Mouse (Mus musculus) hindbrain, embryonic 14.5 days (tissue): ENCODE measurements around the gene Anxa6. TPM values are rescaled to one million over a fixed set of nuclear protein-coding genes. Genes with fewer than 3 reads are reported as not detected.

Experiments
- ATAC-seq: fragments of 200-750 bp; cut with Nextera tagmentation; 2 replicates; pipeline ENCODE4 v1.8.0; 2017; ENCODE audit warnings: moderate number of reproducible peaks, mild to moderate bottlenecking, moderate TSS enrichment, moderate library complexity; ENCODE audit not compliant: low FRiP score
- DNase-seq: peaks from one replicate; pipeline ENCODE4 v3.0.0-alpha.2; 2015; ENCODE audit warnings: low spot score
- H3K27ac ChIP-seq: fragments of 300-500 bp; sonication (generic); 2 replicates; pipeline ENCODE4 v1.5.1; 2014; ENCODE audit warnings: mild to moderate bottlenecking, moderate library complexity
- H3K27me3 ChIP-seq: fragments of 300-500 bp; sonication (generic); 2 replicates; pipeline ENCODE4 v1.6.1; 2014; ENCODE audit warnings: mild to moderate bottlenecking, low read length, mixed read lengths; ENCODE audit not compliant: control insufficient read depth, insufficient read depth
- H3K36me3 ChIP-seq: fragments of 300-500 bp; sonication (generic); replicated peaks from 2 replicates; pipeline ENCODE4 v1.6.1; 2014; ENCODE audit not compliant: control insufficient read depth, insufficient read depth
- H3K4me1 ChIP-seq: fragments of 300-500 bp; sonication (generic); replicated peaks from 2 replicates; pipeline ENCODE4 v1.6.1; 2014; ENCODE audit warnings: antibody characterized with exemption, low read length, mixed read lengths; ENCODE audit not compliant: control insufficient read depth, insufficient read depth
- H3K4me2 ChIP-seq: fragments of 300-500 bp; sonication (generic); replicated peaks from 2 replicates; pipeline ENCODE4 v1.6.1; 2014; ENCODE audit warnings: mild to moderate bottlenecking, moderate library complexity
- H3K4me3 ChIP-seq: fragments of 300-500 bp; sonication (generic); replicated peaks from 2 replicates; pipeline ENCODE4 v1.5.1; 2014; ENCODE audit warnings: mild to moderate bottlenecking, low read length
- H3K9ac ChIP-seq: fragments of 300-500 bp; sonication (generic); 2 replicates; pipeline ENCODE4 v1.6.1; 2014
- H3K9me3 ChIP-seq: fragments of 300-500 bp; sonication (generic); 2 replicates; pipeline ENCODE4 v1.6.1; 2016; ENCODE audit warnings: low read length; ENCODE audit not compliant: control insufficient read depth
- WGBS: fragments of 180-500 bp; shearing (Covaris S2); extraction: QIAGEN DNeasy Blood & Tissue Kit; methylation state at CpG from one replicate; pipeline ENCODE4 v1.1.7; 2014; 5-methylcytosine and 5-hydroxymethylcytosine counted together
- polyA plus RNA-seq: library from polyadenylated mRNA; unstranded; fragments of >200 nt; fragmentation: Nextera tagmentation; extraction: Ambion mirVana; gene quantifications from 2 replicates; pipeline ENCODE4 v1.2.1, GENCODE M21; 2014

Gene Anxa6
- polyA plus RNA-seq, 1 experiment from 2014 or later = 68.9 TPM

- DNase-seq (no peak), ATAC-seq (no peak)
- 91% methylated on average over 5 of the region's 5 CpGs for WGBS
- Histone ChIP-seq H3K36me3 (no peaks in the 10 kb centered on the region), H3K9ac (no peak overlapping the region), H3K27me3 (no peaks in the 10 kb centered on the region), H3K4me2 (no peak overlapping the region), H3K4me3 (no peak overlapping the region), H3K4me1 (no peaks in the 10 kb centered on the region), H3K27ac (no peak overlapping the region), H3K9me3 (no peaks in the 10 kb centered on the region)
These were observed 38.1 kb upstream of the Anxa6 start for GRCm38 (mm10) chr11:55071344-55071743.

GRCm38 (mm10) chr11:55069023-55069422 lies 35.8 kb upstream of the Anxa6 start:
- Histone ChIP-seq H3K4me2 (no peak overlapping the region), H3K27ac (no peak overlapping the region), H3K4me3 (no peak overlapping the region), H3K4me1 (no peaks in the 10 kb centered on the region), H3K9me3 (no peaks in the 10 kb centered on the region), H3K36me3 (no peaks in the 10 kb centered on the region), H3K9ac (no peak overlapping the region), H3K27me3 (no peaks in the 10 kb centered on the region)
- DNase-seq = no peak
- no peak for ATAC-seq
- WGBS = 42% methylated on average over 2 of the region's 2 CpGs

- Histone ChIP-seq H3K9ac (no peak overlapping the region), H3K4me3 (no peak overlapping the region), H3K4me2 (no peak overlapping the region), H3K9me3 (no peaks in the 10 kb centered on the region), H3K27me3 (no peaks in the 10 kb centered on the region), H3K36me3 (no peaks in the 10 kb centered on the region), H3K4me1 (no peaks in the 10 kb centered on the region), H3K27ac (no peak overlapping the region)
- no peak for ATAC-seq
- 71% methylated on average over 4 of the region's 4 CpGs for WGBS
- DNase-seq = no peak
These were observed 33.7 kb upstream of the Anxa6 start for GRCm38 (mm10) chr11:55066921-55067320.

- Histone ChIP-seq H3K9me3 (no peaks in the 10 kb centered on the region), H3K36me3 (no peaks in the 10 kb centered on the region), H3K4me3 (no peak overlapping the region), H3K27ac (no peak overlapping the region), H3K9ac (no peak overlapping the region), H3K4me1 (no peaks in the 10 kb centered on the region), H3K4me2 (no peak overlapping the region), H3K27me3 (no peaks in the 10 kb centered on the region)
- 60% methylated on average over 5 of the region's 5 CpGs for WGBS
- ATAC-seq (no peak), DNase-seq (no peak)
These were observed 29.6 kb upstream of the Anxa6 start for GRCm38 (mm10) chr11:55062856-55063255.

GRCm38 (mm10) chr11:55060802-55061201 lies 27.6 kb upstream of the Anxa6 start:
- no peak for DNase-seq
- no peaks in the 10 kb centered on the region for H3K9me3 ChIP-seq
- H3K4me2 ChIP-seq = no peak overlapping the region
- H3K27ac ChIP-seq = no peak overlapping the region
- no peaks in the 10 kb centered on the region for H3K36me3 ChIP-seq
- H3K9ac ChIP-seq = no peak overlapping the region
- no peak for ATAC-seq
- H3K4me1 ChIP-seq = no peaks in the 10 kb centered on the region
- 95% methylated on average over 5 of the region's 5 CpGs for WGBS
- H3K27me3 ChIP-seq = no peaks in the 10 kb centered on the region
- H3K4me3 ChIP-seq = no peak overlapping the region

- Histone ChIP-seq H3K9ac (no peak overlapping the region), H3K4me2 (no peak overlapping the region), H3K36me3 (no peaks in the 10 kb centered on the region), H3K27me3 (no peaks in the 10 kb centered on the region), H3K4me1 (no peaks in the 10 kb centered on the region), H3K4me3 (no peak overlapping the region), H3K27ac (no peak overlapping the region), H3K9me3 (no peaks in the 10 kb centered on the region)
- DNase-seq (no peak), ATAC-seq (no peak)
- WGBS = 82% methylated on average over 3 of the region's 3 CpGs
These were observed 24.3 kb upstream of the Anxa6 start for GRCm38 (mm10) chr11:55057511-55057910.

GRCm38 (mm10) chr11:55050837-55051510 lies 17.7 kb upstream of the Anxa6 start:
- DNase-seq = no peak

GRCm38 (mm10) chr11:55046600-55046999 lies 13.4 kb upstream of the Anxa6 start:
- H3K4me1 ChIP-seq = no peaks in the 10 kb centered on the region
- no peaks in the 10 kb centered on the region for H3K27me3 ChIP-seq
- H3K4me3 ChIP-seq = no peak overlapping the region
- no peak for DNase-seq
- no peak overlapping the region for H3K9ac ChIP-seq
- no peak overlapping the region for H3K27ac ChIP-seq
- no peaks in the 10 kb centered on the region for H3K36me3 ChIP-seq
- H3K4me2 ChIP-seq = no peak overlapping the region
- 60% methylated on average over 5 of the region's 5 CpGs for WGBS
- H3K9me3 ChIP-seq = no peaks in the 10 kb centered on the region
- no peak for ATAC-seq

More at GRCm38 (mm10) chr11:55050837-55051510, 17.7 kb upstream of the Anxa6 start:
- Histone ChIP-seq H3K9ac (no peak overlapping the region), H3K36me3 (no peaks in the 10 kb centered on the region), H3K4me1 (no peaks in the 10 kb centered on the region), H3K4me2 (no peak overlapping the region), H3K27me3 (no peaks in the 10 kb centered on the region), H3K4me3 (no peak overlapping the region), H3K9me3 (no peaks in the 10 kb centered on the region), H3K27ac (no peak overlapping the region)
- WGBS = 83% methylated on average over 7 of the region's 7 CpGs
- ATAC-seq = no peak

- ATAC-seq (no peak), DNase-seq (no peak)
- WGBS = 82% methylated on average over 4 of the region's 4 CpGs
- H3K4me3 ChIP-seq = no peak overlapping the region
- no peak overlapping the region for H3K4me2 ChIP-seq
- no peaks in the 10 kb centered on the region for H3K36me3 ChIP-seq
- H3K4me1 ChIP-seq = no peaks in the 10 kb centered on the region
- no peaks in the 10 kb centered on the region for H3K9me3 ChIP-seq
- no peak overlapping the region for H3K9ac ChIP-seq
- H3K27me3 ChIP-seq = no peaks in the 10 kb centered on the region
- H3K27ac ChIP-seq = no peak overlapping the region
These were observed 8.1 kb upstream of the Anxa6 start for GRCm38 (mm10) chr11:55041348-55041747.

- DNase-seq (peak; percentile 83), ATAC-seq (0 out of 2 replicates have a peak, but pooled peaks have one; percentile 59)
- Histone ChIP-seq H3K27me3 (peaks cover 2% of the 10 kb centered on the region), H3K36me3 (no peaks in the 10 kb centered on the region), H3K27ac (no peak overlapping the region), H3K9ac (no peak overlapping the region), H3K4me2 (no peak overlapping the region), H3K9me3 (no peaks in the 10 kb centered on the region), H3K4me3 (no peak overlapping the region), H3K4me1 (no peaks in the 10 kb centered on the region)
- WGBS = 11% methylated on average over 9 of the region's 9 CpGs
These were observed 6.3 kb upstream of the Anxa6 start for GRCm38 (mm10) chr11:55039591-55039990.
